Mouse (Mus musculus) embryonic stem cell, embryonic (primary cell): ENCODE measurements around the gene Asgr2.

Experiments used
- CTCF ChIA-PET, 4 experiments: fragments of 300-600 bp in 2 of 4; fragments of 350-600 bp in 2 of 4; sonication (Branson Sonifier 250); formaldehyde crosslinking; loops; one replicate each; lab custom pipeline; 2022; ENCODE audit warnings: inconsistent platforms in 2 of 4; lab: Charles Lee
- POLR2A ChIA-PET, 4 experiments: fragments of 300-600 bp in 2 of 4; fragments of 350-600 bp in 2 of 4; sonication (Branson Sonifier 250); formaldehyde crosslinking; loops; one replicate each; lab custom pipeline; 2022; ENCODE audit warnings: antibody characterized with exemption in 4 of 4, inconsistent platforms in 1 of 4; lab: Charles Lee

The Asgr2 gene

DNA sequence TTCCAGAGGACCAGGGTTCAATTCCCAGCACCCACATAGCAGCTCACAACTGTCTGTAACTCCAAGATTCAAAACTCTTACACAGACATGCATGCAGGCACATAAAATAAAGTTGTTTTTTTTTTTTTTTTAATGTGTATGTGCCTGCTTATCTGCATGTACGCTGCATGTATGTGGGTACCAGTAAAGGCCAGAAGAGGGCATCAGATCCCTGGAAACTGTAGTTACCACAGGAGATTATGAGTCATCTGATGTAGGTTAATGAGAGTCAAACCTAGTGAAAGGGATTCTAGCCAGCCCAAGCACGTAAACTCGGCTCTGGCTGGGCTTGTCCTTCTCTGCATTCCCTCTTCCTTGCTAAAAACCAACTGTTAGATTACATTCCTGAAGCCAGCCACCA is 58.6 kb downstream of the Asgr2 start:
- POLR2A ChIA-PET: no interaction called here
- CTCF ChIA-PET: no interaction called here
